Mouse (Mus musculus) kidney, adult 18-20 months (tissue): Measurements from ENCODE around the gene Serinc1.
"Not testable (repeated sequence)": the region's sequence is repeated elsewhere in the genome, so short reads cannot be mapped to it uniquely, and the experiment has no call there.

Source experiments
- DNase-seq: peaks from one replicate; pipeline ENCODE4 v3.0.0; 2021

Gene Serinc1

GRCm38 (mm10) chr10:57532218-57533101 is at the start of gene Serinc1:
Gene Serinc1 (minus strand): TSS chr10:57532530.
- peak; percentile 94 for DNase-seq

GRCm38 (mm10) chr10:57576721-57577120 is 44.4 kb upstream of the Serinc1 start:
- no peak for DNase-seq

- no peak for DNase-seq
Observed at GRCm38 (mm10) chr10:57572130-57572529, 39.8 kb upstream of the Serinc1 start.

- peak; percentile 67 for DNase-seq
Observed at GRCm38 (mm10) chr10:57571211-57571730, 38.9 kb upstream of the Serinc1 start.

GRCm38 (mm10) chr10:57569023-57569931 is 36.9 kb upstream of the Serinc1 start:
- DNase-seq, result no peak

GRCm38 (mm10) chr10:57566221-57566620 is 33.9 kb upstream of the Serinc1 start:
- no peak for DNase-seq

GRCm38 (mm10) chr10:57557597-57557996 is 25.3 kb upstream of the Serinc1 start:
- no peak for DNase-seq

- no peak for DNase-seq
Observed at GRCm38 (mm10) chr10:57553719-57554118, 21.4 kb upstream of the Serinc1 start.

- no peak for DNase-seq
Observed at GRCm38 (mm10) chr10:57549631-57550030, 17.3 kb upstream of the Serinc1 start.

- not testable (repeated sequence) for DNase-seq
Observed at GRCm38 (mm10) chr10:57543890-57544289, 11.6 kb upstream of the Serinc1 start.

- DNase-seq, result no peak
Observed at GRCm38 (mm10) chr10:57531616-57532217, 613 bp downstream of the Serinc1 start.

GRCm38 (mm10) chr10:57531076-57531475 is 1.3 kb downstream of the Serinc1 start:
- DNase-seq, result no peak

- DNase-seq, result no peak
Observed at GRCm38 (mm10) chr10:57526469-57526868, 5.9 kb downstream of the Serinc1 start.

- no peak for DNase-seq
Observed at GRCm38 (mm10) chr10:57515278-57515677, 17.1 kb downstream of the Serinc1 start.

- no peak for DNase-seq
Observed at GRCm38 (mm10) chr10:57514616-57515015, 17.7 kb downstream of the Serinc1 start.

- DNase-seq, result no peak
Observed at GRCm38 (mm10) chr10:57499414-57500156, 32.7 kb downstream of the Serinc1 start.

- no peak for DNase-seq
Observed at GRCm38 (mm10) chr10:57492050-57492449, 40.3 kb downstream of the Serinc1 start.

- no peak for DNase-seq
Observed at GRCm38 (mm10) chr10:57488591-57488990, 43.7 kb downstream of the Serinc1 start.

GRCm38 (mm10) chr10:57487201-57487600 is 45.1 kb downstream of the Serinc1 start:
- no peak for DNase-seq

- no peak for DNase-seq
Observed at GRCm38 (mm10) chr10:57486542-57487071, 45.7 kb downstream of the Serinc1 start.

GRCm38 (mm10) chr10:57485908-57486541 is 46.3 kb downstream of the Serinc1 start, which contains the start of gene Hsf2:
Gene Hsf2 (plus strand): TSS chr10:57486385.
- peak; percentile 95 for DNase-seq
